Mouse (Mus musculus) gastrocnemius, postnatal 4 days (tissue): Measurements from ENCODE around the gene Thop1. TPM values are rescaled to one million over a fixed set of nuclear protein-coding genes. Genes with fewer than 3 reads are reported as not detected.
"Not testable (repeated sequence)": the region's sequence is repeated elsewhere in the genome, so short reads cannot be mapped to it uniquely, and the experiment has no call there.

Experiments
- DNase-seq, 2 experiments: peaks; one replicate each; pipeline ENCODE4 v3.0.0; 2021 to 2022; ENCODE audit warnings: low spot score in 2 of 2, mixed read lengths in 2 of 2
- total RNA-seq, 2 experiments: library from RNA; stranded (reverse); gene quantifications; 2 replicates each; pipeline ENCODE4 v1.2.3; 2021

Gene Thop1
- total RNA-seq, 2 experiments from 2014 or later, result 40.6 to 44.0 TPM

GRCm38 (mm10) chr10:81055802-81056340 is 14.0 kb upstream of the Thop1 start:
- DNase-seq, result not testable (repeated sequence)

GRCm38 (mm10) chr10:81057406-81058130 is 12.3 kb upstream of the Thop1 start:
- no peak for DNase-seq

GRCm38 (mm10) chr10:81058896-81059295 is 10.9 kb upstream of the Thop1 start:
- DNase-seq, result no peak

GRCm38 (mm10) chr10:81059603-81060543 is 10.0 kb upstream of the Thop1 start, which contains the start of gene Sgta:
Sgta (minus strand) TSS chr10:81060181.
- DNase-seq, result peak; percentile 89 to 98

- no peak for DNase-seq
Measured at GRCm38 (mm10) chr10:81062710-81063109, 7.1 kb upstream of the Thop1 start.

- DNase-seq, result not testable (repeated sequence)
Measured at GRCm38 (mm10) chr10:81064519-81064918, 5.3 kb upstream of the Thop1 start.

GRCm38 (mm10) chr10:81068706-81069105 is 1.1 kb upstream of the Thop1 start:
- DNase-seq, result no peak

- no peak for DNase-seq
Measured at GRCm38 (mm10) chr10:81072290-81072689, 2.5 kb downstream of the Thop1 start.

GRCm38 (mm10) chr10:81073464-81073863 is 3.6 kb downstream of the Thop1 start:
- DNase-seq, result no peak

- no peak for DNase-seq
Measured at GRCm38 (mm10) chr10:81075734-81076133, 5.9 kb downstream of the Thop1 start.

- no peak for DNase-seq
Measured at GRCm38 (mm10) chr10:81076356-81076755, 6.5 kb downstream of the Thop1 start.

- no peak for DNase-seq
Measured at GRCm38 (mm10) chr10:81077916-81078315, 8.1 kb downstream of the Thop1 start.

GRCm38 (mm10) chr10:81080008-81080655 is 10.3 kb downstream of the Thop1 start:
- no peak for DNase-seq

- peak in 1 of 2 experiments; percentile 59 for DNase-seq
Measured at GRCm38 (mm10) chr10:81082168-81082960, 12.5 kb downstream of the Thop1 start.

GRCm38 (mm10) chr10:81087021-81087420 is 17.2 kb downstream of the Thop1 start:
- DNase-seq, result no peak

GRCm38 (mm10) chr10:81089216-81089615 is 19.4 kb downstream of the Thop1 start:
- DNase-seq, result no peak

- DNase-seq, result no peak
Measured at GRCm38 (mm10) chr10:81090621-81091020, 20.8 kb downstream of the Thop1 start.

GRCm38 (mm10) chr10:81092465-81093250 is 22.8 kb downstream of the Thop1 start:
- DNase-seq, result peak in 1 of 2 experiments; percentile 37

- DNase-seq, result no peak
Measured at GRCm38 (mm10) chr10:81094931-81095678, 25.3 kb downstream of the Thop1 start.
